Mouse (Mus musculus) forebrain, embryonic 12.5 days (tissue): ENCODE measurements around the gene Mphosph6. TPM values are rescaled to one million over a fixed set of nuclear protein-coding genes. Genes with fewer than 3 reads are reported as not detected.

ENCODE experiments used
- ATAC-seq: fragments of 200-750 bp; cut with Nextera tagmentation; 2 replicates; pipeline ENCODE4 v1.8.0; 2017; ENCODE audit warnings: moderate TSS enrichment; ENCODE audit not compliant: low FRiP score
- H3K27ac ChIP-seq: fragments of 300-500 bp; sonication (generic); 2 replicates; pipeline ENCODE4 v1.5.1; 2016; ENCODE audit warnings: mild to moderate bottlenecking
- H3K27me3 ChIP-seq: fragments of 300-500 bp; sonication (generic); 2 replicates; pipeline ENCODE4 v1.6.1; 2016; ENCODE audit warnings: mild to moderate bottlenecking
- H3K36me3 ChIP-seq: fragments of 300-500 bp; sonication (generic); replicated peaks from 2 replicates; pipeline ENCODE4 v1.6.1; 2016; ENCODE audit warnings: mild to moderate bottlenecking
- H3K4me1 ChIP-seq: fragments of 300-500 bp; sonication (generic); 2 replicates; pipeline ENCODE4 v1.6.1; 2016
- H3K4me2 ChIP-seq: fragments of 300-500 bp; sonication (generic); 2 replicates; pipeline ENCODE4 v1.6.1; 2016; ENCODE audit warnings: mild to moderate bottlenecking, moderate library complexity
- H3K4me3 ChIP-seq: fragments of 300-500 bp; sonication (generic); replicated peaks from 2 replicates; pipeline ENCODE4 v1.5.1; 2016; ENCODE audit warnings: mild to moderate bottlenecking
- H3K9ac ChIP-seq: fragments of 300-500 bp; sonication (generic); 2 replicates; pipeline ENCODE4 v1.6.1; 2016; ENCODE audit warnings: mild to moderate bottlenecking
- H3K9me3 ChIP-seq: fragments of 300-500 bp; sonication (generic); 2 replicates; pipeline ENCODE4 v1.6.1; 2016
- WGBS: fragments of 180-500 bp; shearing (Covaris S2); methylation state at CpG from one replicate; pipeline ENCODE4 v1.1.7; 2016; 5-methylcytosine and 5-hydroxymethylcytosine counted together
- polyA plus RNA-seq: library from polyadenylated mRNA; unstranded; fragments of >200 nt; fragmentation: Nextera tagmentation; extraction: Ambion mirVana; gene quantifications from 2 replicates; pipeline ENCODE4 v1.2.1, GENCODE M21; 2016

The Mphosph6 gene
- polyA plus RNA-seq, 1 experiment from 2014 or later = 54.5 TPM

- Histone ChIP-seq H3K9ac (no peak overlapping the region), H3K27me3 (no peaks in the 10 kb centered on the region), H3K4me3 (no peak overlapping the region), H3K4me1 (no peaks in the 10 kb centered on the region), H3K36me3 (no peaks in the 10 kb centered on the region), H3K9me3 (no peaks in the 10 kb centered on the region), H3K27ac (no peak overlapping the region), H3K4me2 (no peak overlapping the region)
- ATAC-seq = no peak
- 81% methylated on average over 4 of the region's 4 CpGs for WGBS
Observed at GRCm38 (mm10) chr8:117764625-117765024, 37.1 kb downstream of the Mphosph6 start.

DNA sequence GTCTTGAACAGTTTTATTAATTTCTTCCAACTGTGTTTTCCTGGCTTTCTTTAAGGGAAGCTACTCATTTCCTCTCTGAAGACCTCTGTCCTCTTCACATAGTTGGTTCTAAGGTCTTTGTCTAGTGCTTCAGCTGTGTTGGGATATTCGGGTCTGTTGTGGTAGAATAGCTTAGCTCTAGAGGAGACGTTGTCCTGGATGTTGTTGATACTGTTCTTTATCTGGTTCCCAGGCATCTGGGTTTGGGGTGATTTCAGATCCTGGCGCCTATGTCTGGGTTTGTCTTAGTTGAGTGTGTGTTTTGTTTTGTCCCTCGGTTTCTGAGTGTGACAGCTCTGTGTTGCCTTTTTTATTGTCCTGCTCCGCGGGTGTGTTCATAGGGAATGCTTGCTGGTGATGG lies 39.0 kb downstream of the Mphosph6 start:
- H3K9ac ChIP-seq = no peak overlapping the region
- ATAC-seq = no peak
- no peaks in the 10 kb centered on the region for H3K27me3 ChIP-seq
- no peaks in the 10 kb centered on the region for H3K4me1 ChIP-seq
- no peaks in the 10 kb centered on the region for H3K36me3 ChIP-seq
- no peak overlapping the region for H3K27ac ChIP-seq
- WGBS = 87% methylated on average over 6 of the region's 6 CpGs
- no peak overlapping the region for H3K4me3 ChIP-seq
- no peak overlapping the region for H3K4me2 ChIP-seq
- H3K9me3 ChIP-seq = no peaks in the 10 kb centered on the region

DNA sequence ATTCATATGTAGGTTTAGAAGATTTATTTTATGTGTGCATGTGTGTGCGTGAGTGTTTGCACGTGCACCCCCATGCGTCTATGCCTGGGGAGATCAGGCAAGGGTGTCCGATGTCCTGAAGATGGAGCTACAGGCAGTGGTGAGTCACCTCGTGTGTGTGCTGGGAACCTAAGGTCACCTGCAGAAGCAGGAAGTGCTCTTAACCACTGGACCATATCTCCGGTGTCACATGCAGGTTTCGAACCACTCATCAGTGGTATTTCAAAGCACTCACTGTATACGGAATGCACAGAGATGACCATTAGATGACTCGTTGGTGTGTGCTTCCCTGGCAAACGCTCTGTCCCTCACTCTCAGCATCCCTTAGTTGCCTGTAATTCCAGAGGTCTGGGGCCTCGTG lies 43.8 kb downstream of the Mphosph6 start:
- Histone ChIP-seq H3K9ac (no peak overlapping the region), H3K4me1 (no peaks in the 10 kb centered on the region), H3K4me2 (no peak overlapping the region), H3K36me3 (no peaks in the 10 kb centered on the region), H3K9me3 (no peaks in the 10 kb centered on the region), H3K27me3 (no peaks in the 10 kb centered on the region), H3K4me3 (no peak overlapping the region), H3K27ac (no peak overlapping the region)
- WGBS = 87% methylated on average over 11 of the region's 11 CpGs
- ATAC-seq = no peak

- no peaks in the 10 kb centered on the region for H3K4me1 ChIP-seq
- no peaks in the 10 kb centered on the region for H3K36me3 ChIP-seq
- H3K9ac ChIP-seq = no peak overlapping the region
- no peaks in the 10 kb centered on the region for H3K27me3 ChIP-seq
- no peaks in the 10 kb centered on the region for H3K9me3 ChIP-seq
- H3K27ac ChIP-seq = no peak overlapping the region
- WGBS = 45% methylated on average over 2 of the region's 2 CpGs
- no peak for ATAC-seq
- no peak overlapping the region for H3K4me2 ChIP-seq
- H3K4me3 ChIP-seq = no peak overlapping the region
Observed at GRCm38 (mm10) chr8:117749436-117749835, 52.3 kb downstream of the Mphosph6 start.

GRCm38 (mm10) chr8:117747886-117748730 lies 53.6 kb downstream of the Mphosph6 start:
- Histone ChIP-seq H3K9ac (no peak overlapping the region), H3K4me3 (no peak overlapping the region), H3K27me3 (no peaks in the 10 kb centered on the region), H3K4me1 (no peaks in the 10 kb centered on the region), H3K27ac (no peak overlapping the region), H3K36me3 (no peaks in the 10 kb centered on the region), H3K4me2 (no peak overlapping the region), H3K9me3 (no peaks in the 10 kb centered on the region)
- WGBS = 83% methylated on average over 8 of the region's 9 CpGs
- ATAC-seq = no peak

- no peak for ATAC-seq
- WGBS = 64% methylated on average over 2 of the region's 2 CpGs
Observed at GRCm38 (mm10) chr8:117747428-117747827, 54.3 kb downstream of the Mphosph6 start.

DNA sequence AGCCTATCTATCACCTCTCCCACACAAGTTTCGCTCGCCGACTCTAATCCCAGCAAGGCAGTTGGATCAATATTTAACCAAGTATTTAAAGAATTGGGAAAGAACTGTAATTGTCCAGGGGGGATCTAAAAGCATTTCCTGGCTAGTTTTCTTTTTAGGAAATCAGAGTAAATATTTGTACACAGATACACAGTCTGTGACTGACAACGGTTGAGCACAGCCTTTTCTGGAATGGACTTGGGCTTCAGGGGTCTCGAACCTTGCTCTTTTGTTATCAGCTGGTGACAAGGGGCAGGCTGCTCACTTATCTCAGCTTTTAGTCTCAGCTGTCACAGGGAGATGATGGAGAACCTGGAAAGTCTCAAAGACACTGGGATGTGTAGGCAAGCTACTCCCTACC lies 55.1 kb downstream of the Mphosph6 start:
- Histone ChIP-seq H3K9ac (no peak overlapping the region), H3K9me3 (no peaks in the 10 kb centered on the region), H3K4me2 (no peak overlapping the region), H3K4me3 (no peak overlapping the region), H3K27me3 (no peaks in the 10 kb centered on the region), H3K36me3 (no peaks in the 10 kb centered on the region), H3K4me1 (peaks cover 6% of the 10 kb centered on the region; the same call in 1 of the 2 replicates), H3K27ac (no peak overlapping the region)
- 92% methylated on average over 5 of the region's 5 CpGs for WGBS
- ATAC-seq = no peak

More at GRCm38 (mm10) chr8:117747428-117747827, 54.3 kb downstream of the Mphosph6 start:
- H3K4me2 ChIP-seq = no peak overlapping the region
- no peak overlapping the region for H3K4me3 ChIP-seq
- no peaks in the 10 kb centered on the region for H3K27me3 ChIP-seq
- H3K9ac ChIP-seq = no peak overlapping the region
- no peak overlapping the region for H3K27ac ChIP-seq
- H3K4me1 ChIP-seq = peaks cover 4% of the 10 kb centered on the region; the same call in 1 of the 2 replicates
- H3K9me3 ChIP-seq = no peaks in the 10 kb centered on the region
- no peaks in the 10 kb centered on the region for H3K36me3 ChIP-seq

- WGBS = 78% methylated on average over 15 of the region's 15 CpGs
- Histone ChIP-seq H3K36me3 (no peaks in the 10 kb centered on the region), H3K4me2 (no peak overlapping the region), H3K9me3 (no peaks in the 10 kb centered on the region), H3K4me3 (no peak overlapping the region), H3K27me3 (no peaks in the 10 kb centered on the region), H3K9ac (no peak overlapping the region), H3K27ac (no peak overlapping the region), H3K4me1 (peaks cover 6% of the 10 kb centered on the region; the same call in 1 of the 2 replicates)
- ATAC-seq = no peak
Observed at GRCm38 (mm10) chr8:117742431-117743012, 59.2 kb downstream of the Mphosph6 start.

Other genes starting within 250 kb of the Mphosph6 start
- gene Sdr42e1, start 128.3 kb downstream of the Mphosph6 start, polyA plus RNA-seq = 0.50 and 0.69 TPM in 2 replicates
- not detected in 2 replicates for gene Hsd17b2, start 100.0 kb downstream of the Mphosph6 start, polyA plus RNA-seq